Mouse (Mus musculus) stomach, embryonic 15.5 days (tissue): ENCODE data around the gene Ier2. TPM values are rescaled to one million over a fixed set of nuclear protein-coding genes. Genes with fewer than 3 reads are reported as not detected.
"Not testable (repeated sequence)": the region's sequence is repeated elsewhere in the genome, so short reads cannot be mapped to it uniquely, and the experiment has no call there.

Source experiments
- ATAC-seq: fragments of 200-750 bp; cut with Nextera tagmentation; 2 replicates; pipeline ENCODE4 v1.8.0; 2017; ENCODE audit warnings: low read depth, moderate number of reproducible peaks, moderate TSS enrichment; ENCODE audit not compliant: insufficient read depth, low FRiP score
- H3K27ac ChIP-seq: fragments of 300-500 bp; sonication (generic); 2 replicates; pipeline ENCODE4 v1.5.1; 2015; ENCODE audit warnings: mild to moderate bottlenecking, inconsistent platforms
- H3K27me3 ChIP-seq: fragments of 300-500 bp; sonication (generic); replicated peaks from 2 replicates; pipeline ENCODE4 v1.6.1; 2015; ENCODE audit warnings: inconsistent platforms
- H3K36me3 ChIP-seq: fragments of 300-500 bp; sonication (generic); 2 replicates; pipeline ENCODE4 v1.6.1; 2015; ENCODE audit warnings: inconsistent platforms
- H3K4me1 ChIP-seq: fragments of 300-500 bp; sonication (generic); 2 replicates; pipeline ENCODE4 v1.6.1; 2015; ENCODE audit warnings: inconsistent platforms
- H3K4me2 ChIP-seq: fragments of 300-500 bp; sonication (generic); 2 replicates; pipeline ENCODE4 v1.6.1; 2015; ENCODE audit warnings: mild to moderate bottlenecking, inconsistent platforms
- H3K4me3 ChIP-seq: fragments of 300-500 bp; sonication (generic); replicated peaks from 2 replicates; pipeline ENCODE4 v1.5.1; 2015; ENCODE audit warnings: inconsistent platforms
- H3K9ac ChIP-seq: fragments of 300-500 bp; sonication (generic); 2 replicates; pipeline ENCODE4 v1.6.1; 2015; ENCODE audit warnings: inconsistent platforms
- H3K9me3 ChIP-seq: fragments of 300-500 bp; sonication (generic); 2 replicates; pipeline ENCODE4 v1.6.1; 2016; ENCODE audit warnings: inconsistent platforms
- WGBS: fragments of 180-500 bp; shearing (Covaris S2); methylation state at CpG from one replicate; pipeline ENCODE4 v1.1.7; 2015; 5-methylcytosine and 5-hydroxymethylcytosine counted together
- polyA plus RNA-seq: library from polyadenylated mRNA; unstranded; fragments of >200 nt; fragmentation: Nextera tagmentation; extraction: Ambion mirVana; gene quantifications from 2 replicates; pipeline ENCODE4 v1.2.1, GENCODE M21; 2015

Gene Ier2
- polyA plus RNA-seq, 1 experiment from 2014 or later, result 86.4 TPM

- H3K36me3 ChIP-seq, result no peaks in the 10 kb centered on the region
- no peak overlapping the region for H3K4me2 ChIP-seq
- no peak for ATAC-seq
- no peak overlapping the region for H3K9ac ChIP-seq
- WGBS, result 47% methylated on average over 10 of the region's 10 CpGs
- no peaks in the 10 kb centered on the region for H3K9me3 ChIP-seq
- peaks cover 19% of the 10 kb centered on the region for H3K4me1 ChIP-seq
- no peaks in the 10 kb centered on the region for H3K27me3 ChIP-seq
- H3K4me3 ChIP-seq, result no peak overlapping the region
- H3K27ac ChIP-seq, result no peak overlapping the region
These were observed 28.6 kb downstream of the Ier2 start for GRCm38 (mm10) chr8:84633841-84634584.

- Histone ChIP-seq H3K4me2 (no peak overlapping the region), H3K4me1 (peaks cover 12% of the 10 kb centered on the region), H3K4me3 (no peak overlapping the region), H3K9me3 (no peaks in the 10 kb centered on the region), H3K36me3 (no peaks in the 10 kb centered on the region), H3K9ac (no peak overlapping the region), H3K27me3 (no peaks in the 10 kb centered on the region), H3K27ac (no peak overlapping the region)
- 92% methylated on average over 4 of the region's 4 CpGs for WGBS
- no peak for ATAC-seq
These were observed 30.8 kb downstream of the Ier2 start for GRCm38 (mm10) chr8:84631813-84632212.

- 67% methylated on average over 4 of the region's 4 CpGs for WGBS
- H3K9ac ChIP-seq, result no peak overlapping the region
These were observed 32.5 kb downstream of the Ier2 start for GRCm38 (mm10) chr8:84630145-84630544.

GRCm38 (mm10) chr8:84629586-84629985 lies 33.1 kb downstream of the Ier2 start:
- Histone ChIP-seq H3K27me3 (no peaks in the 10 kb centered on the region), H3K4me1 (no peaks in the 10 kb centered on the region), H3K27ac (no peak overlapping the region), H3K9ac (no peak overlapping the region), H3K4me3 (no peak overlapping the region), H3K9me3 (no peaks in the 10 kb centered on the region), H3K36me3 (no peaks in the 10 kb centered on the region), H3K4me2 (no peak overlapping the region)
- ATAC-seq, result no peak
- WGBS, result 62% methylated on average over 11 of the region's 11 CpGs

More at GRCm38 (mm10) chr8:84630145-84630544, 32.5 kb downstream of the Ier2 start:
- no peak for ATAC-seq
- Histone ChIP-seq H3K27ac (no peak overlapping the region), H3K27me3 (no peaks in the 10 kb centered on the region), H3K4me3 (no peak overlapping the region), H3K4me2 (no peak overlapping the region), H3K9me3 (no peaks in the 10 kb centered on the region), H3K4me1 (peaks cover 5% of the 10 kb centered on the region), H3K36me3 (no peaks in the 10 kb centered on the region)

GRCm38 (mm10) chr8:84623425-84623824 lies 39.2 kb downstream of the Ier2 start:
- ATAC-seq, H3K4me3 ChIP-seq, H3K27me3 ChIP-seq, H3K9ac ChIP-seq, H3K4me1 ChIP-seq, H3K9me3 ChIP-seq, H3K27ac ChIP-seq, H3K4me2 ChIP-seq, H3K36me3 ChIP-seq: not testable (repeated sequence)
- 72% methylated on average over 4 of the region's 4 CpGs for WGBS

GRCm38 (mm10) chr8:84621102-84621625 lies 41.5 kb downstream of the Ier2 start:
- WGBS, result 69% methylated on average over 8 of the region's 8 CpGs
- Histone ChIP-seq H3K9ac (no peak overlapping the region), H3K36me3 (no peaks in the 10 kb centered on the region), H3K9me3 (no peaks in the 10 kb centered on the region), H3K4me2 (no peak overlapping the region), H3K4me3 (no peak overlapping the region), H3K27me3 (no peaks in the 10 kb centered on the region), H3K27ac (no peak overlapping the region), H3K4me1 (no peaks in the 10 kb centered on the region)
- no peak for ATAC-seq

GRCm38 (mm10) chr8:84617005-84617404 lies 45.6 kb downstream of the Ier2 start:
- Histone ChIP-seq H3K4me2 (no peak overlapping the region), H3K4me3 (no peak overlapping the region), H3K36me3 (no peaks in the 10 kb centered on the region), H3K27ac (no peak overlapping the region), H3K27me3 (no peaks in the 10 kb centered on the region), H3K9ac (no peak overlapping the region), H3K9me3 (no peaks in the 10 kb centered on the region), H3K4me1 (no peaks in the 10 kb centered on the region)
- 49% methylated on average over 22 of the region's 22 CpGs for WGBS
- ATAC-seq, result no peak

GRCm38 (mm10) chr8:84615666-84616485 lies 46.8 kb downstream of the Ier2 start:
- no peak overlapping the region for H3K27ac ChIP-seq
- no peaks in the 10 kb centered on the region for H3K36me3 ChIP-seq
- H3K4me3 ChIP-seq, result no peak overlapping the region
- no peaks in the 10 kb centered on the region for H3K27me3 ChIP-seq
- 39% methylated on average over 22 of the region's 22 CpGs for WGBS
- H3K9ac ChIP-seq, result no peak overlapping the region
- ATAC-seq, result no peak
- H3K4me2 ChIP-seq, result no peak overlapping the region
- no peaks in the 10 kb centered on the region for H3K4me1 ChIP-seq
- no peaks in the 10 kb centered on the region for H3K9me3 ChIP-seq

GRCm38 (mm10) chr8:84614512-84615223 lies 48.0 kb downstream of the Ier2 start:
- Histone ChIP-seq H3K9ac (no peak overlapping the region), H3K4me2 (no peak overlapping the region), H3K9me3 (no peaks in the 10 kb centered on the region), H3K36me3 (no peaks in the 10 kb centered on the region), H3K4me3 (no peak overlapping the region), H3K27me3 (no peaks in the 10 kb centered on the region), H3K4me1 (no peaks in the 10 kb centered on the region), H3K27ac (no peak overlapping the region)
- 37% methylated on average over 16 of the region's 16 CpGs for WGBS
- ATAC-seq, result no peak
